Mouse (Mus musculus): ENCODE data around the gene Rpn1.

GRCm38 (mm10) chr6:88083095-88083494, 1.2 kb upstream of the Rpn1 start:
- TF ChIP-seq CTCF (IDR thresholded peaks at IDR 0.05; ENCODE audit: low read depth), result no peak
- no peak for TF ChIP-seq EP300 (IDR thresholded peaks at IDR 0.05; ENCODE audit: low read depth)
